Mouse (Mus musculus) bone marrow, adult 2 months (tissue): ENCODE data around the gene Pik3r6.

Source experiments
- CTCF ChIP-seq: fragments of 200-500 bp; IDR thresholded peaks from 2 replicates; pipeline ENCODE4 v1.5.1; 2011; ENCODE audit warnings: low read length, control low read depth; ENCODE audit not compliant: control insufficient read depth, insufficient read depth
- POLR2A ChIP-seq: fragments of 200-500 bp; IDR thresholded peaks from 2 replicates; pipeline ENCODE4 v1.6.1; 2011; ENCODE audit warnings: low read depth, mild to moderate bottlenecking, control low read depth, low read length, borderline replicate concordance; ENCODE audit not compliant: control insufficient read depth

- TF ChIP-seq CTCF (peak; percentile 45; the same call in 1 of the 2 replicates), POLR2A (no peak)
Measured at GRCm38 (mm10) chr11:68553981-68554471, 51.2 kb downstream of the Pik3r6 start.
